Mouse (Mus musculus) liver, embryonic 14 days (tissue): ENCODE results near the gene Gm13043. TPM values are rescaled to one million over a fixed set of nuclear protein-coding genes. Genes with fewer than 3 reads are reported as not detected.

Source experiments
- polyA plus RNA-seq: library from polyadenylated mRNA; depleted of rRNA; stranded (reverse); fragments of >200 nt; gene quantifications from 2 replicates; pipeline ENCODE4 v1.2.3, GENCODE M21; 2012; rRNA removed

Gene Gm13043
- not detected in 2 replicates for polyA plus RNA-seq

GRCm38 (mm10) chr4:143511043-143511442 is at the start of gene Gm13043:
TSS of gene Gm13043 (plus strand) at chr4:143511343.

GRCm38 (mm10) chr4:143535654-143536053 is 24.5 kb downstream of the Gm13043 start, which contains the start of gene Gm13040:
TSS of gene Gm13040 (plus strand) at chr4:143535954.

GRCm38 (mm10) chr4:143551400-143551799 is 40.3 kb downstream of the Gm13043 start, which contains the start of the genes BC080695 and Gm13057:
TSS of gene BC080695 (plus strand) at chr4:143551700.
TSS of gene Gm13057 (plus strand) at chr4:143551709.

Other genes starting within 250 kb of the Gm13043 start
- 0.33 and 0.59 TPM in 2 replicates for gene Pdpn, start 211.8 kb upstream of the Gm13043 start, polyA plus RNA-seq
- 0.03 TPM in 1 of 2 replicates, not detected in the other for gene Lrrc38, start 161.6 kb upstream of the Gm13043 start, polyA plus RNA-seq
- gene Pramel1, start 116.9 kb upstream of the Gm13043 start, polyA plus RNA-seq: not detected in 2 replicates
- 1.3 and 1.6 TPM in 2 replicates for gene Pramef8, start 98.9 kb upstream of the Gm13043 start, polyA plus RNA-seq
- not detected in 2 replicates for gene Oog4, start 61.0 kb upstream of the Gm13043 start, polyA plus RNA-seq
- not detected in 2 replicates for gene Gm13040, start 24.6 kb downstream of the Gm13043 start, polyA plus RNA-seq
- not detected in 2 replicates for gene BC080695, start 40.4 kb downstream of the Gm13043 start, polyA plus RNA-seq
- not detected in 2 replicates for gene Gm13057, start 40.4 kb downstream of the Gm13043 start, polyA plus RNA-seq
- not detected in 2 replicates for gene Gm13083, start 103.7 kb downstream of the Gm13043 start, polyA plus RNA-seq
- not detected in 2 replicates for gene Gm13088, start 145.9 kb downstream of the Gm13043 start, polyA plus RNA-seq
- gene Gm13089, start 191.4 kb downstream of the Gm13043 start, polyA plus RNA-seq: not detected in 2 replicates
- gene Gm13078, start 208.1 kb downstream of the Gm13043 start, polyA plus RNA-seq: not detected in 2 replicates